Mouse (Mus musculus) E14TG2a.4 (cell line): ENCODE data around the gene Myl3.

ENCODE experiments used
- CTCF ChIP-seq: conservative IDR thresholded peaks from 2 replicates; pipeline ENCODE4 v1.5.1; 2014; ENCODE audit warnings: low read length
- NANOG ChIP-seq: IDR thresholded peaks from 2 replicates; pipeline ENCODE4 v1.6.1; 2014; ENCODE audit warnings: borderline replicate concordance, low read length, mixed read lengths
- POU5F1 ChIP-seq: IDR thresholded peaks from 2 replicates; pipeline ENCODE4 v1.6.1; 2014; ENCODE audit warnings: low read length, borderline replicate concordance

DNA sequence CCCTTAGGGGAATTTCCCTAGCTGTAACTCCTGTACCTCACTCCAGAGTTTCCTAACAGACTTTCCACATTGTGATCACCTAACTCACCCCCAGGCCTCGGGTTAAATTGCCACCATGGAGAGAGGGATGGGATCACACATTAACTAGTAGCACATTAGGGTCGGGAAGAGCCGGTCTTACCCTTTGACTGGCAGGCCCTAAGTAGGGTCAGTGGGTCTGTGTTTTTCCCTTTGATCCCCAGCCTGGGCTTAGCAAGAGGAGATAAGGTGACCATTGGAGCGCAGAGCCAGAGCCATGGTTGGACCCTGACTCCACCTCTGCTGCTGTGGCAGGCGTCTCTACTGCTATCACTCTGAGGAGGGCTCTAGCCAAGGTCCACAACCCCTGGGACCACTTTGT, 4.1 kb downstream of the Myl3 start:
- TF ChIP-seq CTCF: no peak
- peak; percentile 13; the same call in 1 of the 2 replicates for TF ChIP-seq NANOG
- no peak for TF ChIP-seq POU5F1
